Mouse (Mus musculus) kidney, embryonic 14.5 days (tissue): ENCODE measurements around the gene Prdx6. TPM values are rescaled to one million over a fixed set of nuclear protein-coding genes. Genes with fewer than 3 reads are reported as not detected.

Experiments used
- ATAC-seq: fragments of 200-750 bp; cut with Nextera tagmentation; 2 replicates; pipeline ENCODE4 v1.8.0; 2017; ENCODE audit warnings: moderate number of reproducible peaks, mild to moderate bottlenecking, moderate TSS enrichment, moderate library complexity; ENCODE audit not compliant: low FRiP score, low TSS enrichment
- H3K27ac ChIP-seq: fragments of 300-500 bp; sonication (generic); 2 replicates; pipeline ENCODE4 v1.5.1; 2014; ENCODE audit warnings: low read depth, mild to moderate bottlenecking, low read length, moderate library complexity, mixed read lengths
- H3K27me3 ChIP-seq: fragments of 300-500 bp; sonication (generic); 2 replicates; pipeline ENCODE4 v1.6.1; 2014; ENCODE audit warnings: mild to moderate bottlenecking, low read length; ENCODE audit not compliant: control insufficient read depth, insufficient read depth
- H3K36me3 ChIP-seq: fragments of 300-500 bp; sonication (generic); 2 replicates; pipeline ENCODE4 v1.6.1; 2014; ENCODE audit warnings: low read length, mixed read lengths; ENCODE audit not compliant: control insufficient read depth, insufficient read depth
- H3K4me1 ChIP-seq: fragments of 300-500 bp; sonication (generic); 2 replicates; pipeline ENCODE4 v1.6.1; 2014; ENCODE audit warnings: low read length, mixed read lengths; ENCODE audit not compliant: control insufficient read depth, insufficient read depth
- H3K4me2 ChIP-seq: fragments of 300-500 bp; sonication (generic); replicated peaks from 2 replicates; pipeline ENCODE4 v1.6.1; 2014; ENCODE audit warnings: low read depth, mild to moderate bottlenecking, low read length
- H3K4me3 ChIP-seq: fragments of 300-500 bp; sonication (generic); 2 replicates; pipeline ENCODE4 v1.5.1; 2014; ENCODE audit warnings: mild to moderate bottlenecking, low read length
- H3K9ac ChIP-seq: fragments of 300-500 bp; sonication (generic); 2 replicates; pipeline ENCODE4 v1.6.1; 2014; ENCODE audit warnings: low read depth, mild to moderate bottlenecking, low read length, moderate library complexity
- H3K9me3 ChIP-seq: fragments of 300-500 bp; sonication (generic); 2 replicates; pipeline ENCODE4 v1.6.1; 2016; ENCODE audit warnings: low read length; ENCODE audit not compliant: control insufficient read depth
- WGBS: fragments of 180-500 bp; shearing (Covaris S2); extraction: QIAGEN DNeasy Blood & Tissue Kit; methylation state at CpG from one replicate; pipeline ENCODE4 v1.1.7; 2014; 5-methylcytosine and 5-hydroxymethylcytosine counted together
- polyA plus RNA-seq: library from polyadenylated mRNA; unstranded; fragments of >200 nt; fragmentation: Nextera tagmentation; extraction: Ambion mirVana; gene quantifications from 2 replicates; pipeline ENCODE4 v1.2.1, GENCODE M21; 2014

Prdx6 gene
- polyA plus RNA-seq, 1 experiment from 2014 or later = 601 TPM

DNA sequence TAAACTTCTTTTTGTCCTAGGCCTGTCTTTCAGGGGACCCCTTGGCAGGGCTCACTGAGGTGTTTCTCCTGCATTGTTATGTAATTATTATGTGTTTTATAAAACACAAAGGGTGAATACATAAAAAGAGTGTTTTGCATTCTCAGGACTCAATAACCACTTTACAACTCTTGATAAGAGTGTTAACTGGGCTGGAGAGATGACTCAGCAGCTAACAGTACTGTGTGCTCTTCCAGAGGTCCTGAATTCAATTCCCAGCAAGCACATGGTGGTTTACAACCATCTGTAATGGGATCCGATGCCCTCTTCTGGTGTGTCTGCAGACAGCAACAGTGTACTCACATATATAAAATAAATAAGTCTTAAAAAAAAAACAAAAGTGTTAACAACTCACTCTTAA is 3.3 kb upstream of the Prdx6 start:
- no peaks in the 10 kb centered on the region for H3K36me3 ChIP-seq
- H3K4me3 ChIP-seq = no peak overlapping the region
- H3K4me2 ChIP-seq = no peak overlapping the region
- H3K9me3 ChIP-seq = no peaks in the 10 kb centered on the region
- H3K27ac ChIP-seq = no peak overlapping the region
- ATAC-seq = no peak
- H3K4me1 ChIP-seq = peaks cover 2% of the 10 kb centered on the region; the same call in 1 of the 2 replicates
- H3K27me3 ChIP-seq = no peaks in the 10 kb centered on the region
- H3K9ac ChIP-seq = no peak overlapping the region
- WGBS = 76% methylated on average over 1 of the region's 1 CpGs

DNA sequence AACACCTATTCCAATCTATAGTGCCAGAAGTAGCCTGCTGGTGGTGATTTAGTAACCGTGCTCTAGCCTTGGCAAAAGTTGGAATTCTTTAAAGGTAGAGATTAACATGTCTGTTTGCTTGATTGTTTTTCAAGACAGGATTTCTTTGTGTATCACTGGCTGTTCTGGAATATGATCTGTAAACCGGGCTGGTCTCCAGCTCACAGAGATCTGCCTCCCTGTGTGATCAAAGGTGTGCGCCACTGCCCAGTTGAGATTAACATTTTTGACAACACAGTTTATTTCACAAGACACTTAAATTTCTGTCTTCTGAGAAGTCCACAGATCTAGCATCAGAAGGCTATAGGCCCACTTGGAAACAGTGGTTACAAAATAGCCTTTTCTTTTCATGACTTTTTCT is 1.9 kb upstream of the Prdx6 start:
- WGBS = 81% methylated on average over 3 of the region's 3 CpGs
- Histone ChIP-seq H3K9me3 (no peaks in the 10 kb centered on the region), H3K4me2 (no peak overlapping the region), H3K4me3 (no peak overlapping the region), H3K36me3 (no peaks in the 10 kb centered on the region), H3K27ac (no peak overlapping the region), H3K4me1 (peaks cover 15% of the 10 kb centered on the region; the same call in 1 of the 2 replicates), H3K9ac (no peak overlapping the region), H3K27me3 (no peaks in the 10 kb centered on the region)
- ATAC-seq = no peak

DNA sequence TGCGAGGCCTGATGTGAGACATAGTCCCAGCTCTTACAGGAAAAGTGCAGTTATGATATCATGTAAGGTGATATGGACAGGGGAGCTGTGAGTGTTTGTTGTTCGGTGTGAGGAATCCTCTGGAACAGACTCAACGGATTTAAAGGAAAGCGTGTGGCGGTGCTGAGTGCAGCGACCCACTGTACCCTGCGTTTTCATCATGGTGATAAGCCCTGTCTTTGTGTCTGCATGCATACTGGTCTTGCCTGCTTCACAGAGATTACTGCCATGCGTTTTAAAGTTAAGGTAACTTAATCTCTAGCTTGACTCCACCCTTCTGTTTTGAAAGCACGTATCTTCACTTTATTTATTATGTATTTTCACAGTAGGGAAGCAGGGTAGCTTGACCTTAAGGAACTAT is 1.3 kb upstream of the Prdx6 start:
- no peak overlapping the region for H3K4me2 ChIP-seq
- H3K27me3 ChIP-seq = no peaks in the 10 kb centered on the region
- no peak for ATAC-seq
- WGBS = 77% methylated on average over 9 of the region's 9 CpGs
- H3K9ac ChIP-seq = no peak overlapping the region
- H3K9me3 ChIP-seq = no peaks in the 10 kb centered on the region
- H3K4me3 ChIP-seq = no peak overlapping the region
- no peaks in the 10 kb centered on the region for H3K36me3 ChIP-seq
- peaks cover 15% of the 10 kb centered on the region; the same call in 1 of the 2 replicates for H3K4me1 ChIP-seq
- no peak overlapping the region for H3K27ac ChIP-seq

DNA sequence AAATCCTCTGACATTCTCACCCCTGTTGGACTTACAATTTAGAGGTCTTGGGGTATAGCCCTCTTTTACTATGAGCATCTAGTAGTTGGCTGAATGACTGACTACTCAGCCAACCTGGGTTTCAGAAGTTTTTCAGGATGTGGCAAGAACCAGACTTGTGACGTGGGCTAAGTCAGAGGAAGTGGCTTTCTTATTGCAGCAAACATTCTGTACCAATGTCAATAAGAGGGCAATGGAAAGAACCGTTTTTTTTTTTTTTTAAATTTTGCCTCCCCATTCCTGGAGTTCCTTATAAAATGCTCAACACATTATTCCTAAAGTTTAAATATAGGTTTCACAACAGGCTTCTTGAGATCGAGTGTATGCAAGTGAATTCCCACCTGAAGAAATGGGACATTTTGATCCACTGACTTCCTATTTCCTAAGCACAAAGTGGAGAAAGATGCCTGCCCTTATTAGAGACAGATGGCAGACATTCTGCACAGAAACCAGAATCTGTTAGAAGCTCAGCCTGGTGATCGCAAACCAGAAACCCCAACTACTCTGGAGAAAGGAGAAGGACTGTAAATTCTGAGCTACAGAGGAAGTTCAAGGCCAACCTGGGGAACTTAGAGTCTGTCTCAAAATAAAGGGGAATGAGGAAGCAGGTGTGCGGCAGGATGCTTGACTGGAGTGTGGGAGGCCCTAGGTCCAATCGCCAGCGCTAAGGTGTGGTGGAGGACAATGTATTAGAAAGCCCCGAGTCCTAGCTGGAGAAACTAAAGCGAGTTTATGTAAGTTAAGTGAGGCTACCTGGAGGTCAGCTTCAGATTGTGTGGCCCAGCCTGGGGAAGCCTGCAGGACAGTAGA is 622 bp upstream of the Prdx6 start:
- peaks cover 6% of the 10 kb centered on the region; the same call in 1 of the 2 replicates for H3K36me3 ChIP-seq
- peak overlapping the region; percentile 82 for H3K4me2 ChIP-seq
- no peaks in the 10 kb centered on the region for H3K27me3 ChIP-seq
- H3K9me3 ChIP-seq = no peaks in the 10 kb centered on the region
- no peak for ATAC-seq
- 71% methylated on average over 9 of the region's 9 CpGs for WGBS
- H3K9ac ChIP-seq = no peak overlapping the region
- H3K4me1 ChIP-seq = peaks cover 15% of the 10 kb centered on the region; the same call in 1 of the 2 replicates
- H3K27ac ChIP-seq = no peak overlapping the region
- peak overlapping the region; percentile 94 for H3K4me3 ChIP-seq

DNA sequence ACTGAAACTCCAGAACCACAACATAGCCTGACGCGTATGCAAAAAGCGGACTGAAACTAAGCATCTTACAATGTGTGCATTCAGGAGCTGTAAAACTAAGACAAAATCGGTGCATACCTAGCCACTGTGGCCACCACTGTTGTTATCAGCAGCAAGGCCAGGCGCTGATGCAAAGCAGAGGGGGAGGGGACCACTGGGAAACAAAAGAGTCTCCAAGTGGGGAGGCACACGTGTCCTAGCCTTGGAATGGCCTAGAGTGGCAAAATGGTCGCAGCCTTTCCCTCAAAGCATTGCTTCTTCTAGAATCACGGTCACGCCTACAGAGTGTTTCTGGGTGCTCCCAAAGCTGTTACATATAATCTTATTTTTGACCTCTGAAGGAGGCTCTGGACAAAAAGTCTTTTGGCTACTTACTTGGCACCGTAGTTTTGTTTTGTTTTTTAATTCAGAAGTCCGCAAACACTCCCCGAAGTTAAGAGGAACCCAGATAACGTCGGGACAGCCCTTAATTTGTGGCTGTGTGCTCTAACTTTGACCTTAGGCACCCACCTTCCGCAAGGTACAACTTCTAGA is 902 bp downstream of the Prdx6 start:
- peak overlapping the region; percentile 82 for H3K4me2 ChIP-seq
- peak overlapping the region; percentile 94 for H3K4me3 ChIP-seq
- peak overlapping the region; percentile 91 for H3K9ac ChIP-seq
- peaks cover 15% of the 10 kb centered on the region; the same call in 1 of the 2 replicates for H3K4me1 ChIP-seq
- WGBS = 1% methylated on average over 15 of the region's 15 CpGs
- no peaks in the 10 kb centered on the region for H3K27me3 ChIP-seq
- H3K36me3 ChIP-seq = peaks cover 20% of the 10 kb centered on the region
- no peaks in the 10 kb centered on the region for H3K9me3 ChIP-seq
- peak overlapping the region; percentile 42; the same call in 1 of the 2 replicates for H3K27ac ChIP-seq
- ATAC-seq = peak; percentile 60

DNA sequence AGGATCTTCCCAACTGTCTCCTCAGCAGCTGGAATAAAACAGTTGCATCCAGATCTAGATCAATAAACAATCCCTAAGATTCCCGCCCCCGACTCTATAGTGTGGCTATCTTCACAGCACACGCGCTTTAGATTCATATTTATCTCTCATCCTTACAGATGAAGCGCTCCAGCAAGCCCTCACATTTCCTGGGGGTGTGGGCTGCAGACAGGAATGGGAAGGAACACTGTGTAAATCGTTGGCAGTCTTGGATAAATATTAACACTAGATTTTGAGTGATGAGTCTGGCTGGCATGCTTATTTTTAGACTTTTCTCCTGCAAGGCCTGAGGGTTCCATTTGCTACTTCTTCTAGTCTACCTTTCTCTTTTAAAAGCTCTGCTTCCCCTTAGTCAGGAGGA is 1.6 kb downstream of the Prdx6 start:
- H3K27ac ChIP-seq = no peak overlapping the region

DNA sequence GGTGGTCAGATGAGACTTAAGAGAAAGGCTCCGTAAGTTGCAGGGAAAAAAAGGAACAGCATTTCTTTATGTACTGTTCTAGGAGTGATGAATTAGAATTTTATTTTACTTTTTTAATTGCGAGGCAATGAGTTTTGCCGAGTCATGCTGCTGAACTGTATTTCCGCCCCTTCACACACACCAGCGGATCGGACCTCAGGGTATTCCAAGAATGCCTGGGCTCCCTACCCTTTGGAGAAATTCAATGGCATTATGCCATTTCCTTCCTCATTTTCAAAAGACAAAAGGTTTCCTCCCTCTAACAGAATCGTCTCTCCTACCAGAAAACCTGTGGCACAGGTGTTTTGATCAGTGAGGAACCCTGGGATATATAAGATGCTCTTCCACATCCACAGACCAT is 2.3 kb downstream of the Prdx6 start:
- H3K4me2 ChIP-seq = peak overlapping the region; percentile 82
- 56% methylated on average over 7 of the region's 7 CpGs for WGBS
- no peak for ATAC-seq
- peaks cover 15% of the 10 kb centered on the region; the same call in 1 of the 2 replicates for H3K4me1 ChIP-seq
- peak overlapping the region; percentile 91; the same call in 1 of the 2 replicates for H3K9ac ChIP-seq
- H3K27ac ChIP-seq = no peak overlapping the region
- H3K4me3 ChIP-seq = peak overlapping the region; percentile 94
- H3K9me3 ChIP-seq = no peaks in the 10 kb centered on the region
- H3K27me3 ChIP-seq = no peaks in the 10 kb centered on the region
- peaks cover 34% of the 10 kb centered on the region for H3K36me3 ChIP-seq

More for the DNA sequence above, 1.6 kb downstream of the Prdx6 start:
- H3K9ac ChIP-seq = peak overlapping the region; percentile 91; the same call in 1 of the 2 replicates
- H3K36me3 ChIP-seq = peaks cover 27% of the 10 kb centered on the region
- no peaks in the 10 kb centered on the region for H3K9me3 ChIP-seq
- no peak for ATAC-seq
- peak overlapping the region; percentile 94 for H3K4me3 ChIP-seq
- H3K4me1 ChIP-seq = peaks cover 15% of the 10 kb centered on the region; the same call in 1 of the 2 replicates
- H3K4me2 ChIP-seq = peak overlapping the region; percentile 82
- WGBS = 28% methylated on average over 6 of the region's 6 CpGs
- no peaks in the 10 kb centered on the region for H3K27me3 ChIP-seq

DNA sequence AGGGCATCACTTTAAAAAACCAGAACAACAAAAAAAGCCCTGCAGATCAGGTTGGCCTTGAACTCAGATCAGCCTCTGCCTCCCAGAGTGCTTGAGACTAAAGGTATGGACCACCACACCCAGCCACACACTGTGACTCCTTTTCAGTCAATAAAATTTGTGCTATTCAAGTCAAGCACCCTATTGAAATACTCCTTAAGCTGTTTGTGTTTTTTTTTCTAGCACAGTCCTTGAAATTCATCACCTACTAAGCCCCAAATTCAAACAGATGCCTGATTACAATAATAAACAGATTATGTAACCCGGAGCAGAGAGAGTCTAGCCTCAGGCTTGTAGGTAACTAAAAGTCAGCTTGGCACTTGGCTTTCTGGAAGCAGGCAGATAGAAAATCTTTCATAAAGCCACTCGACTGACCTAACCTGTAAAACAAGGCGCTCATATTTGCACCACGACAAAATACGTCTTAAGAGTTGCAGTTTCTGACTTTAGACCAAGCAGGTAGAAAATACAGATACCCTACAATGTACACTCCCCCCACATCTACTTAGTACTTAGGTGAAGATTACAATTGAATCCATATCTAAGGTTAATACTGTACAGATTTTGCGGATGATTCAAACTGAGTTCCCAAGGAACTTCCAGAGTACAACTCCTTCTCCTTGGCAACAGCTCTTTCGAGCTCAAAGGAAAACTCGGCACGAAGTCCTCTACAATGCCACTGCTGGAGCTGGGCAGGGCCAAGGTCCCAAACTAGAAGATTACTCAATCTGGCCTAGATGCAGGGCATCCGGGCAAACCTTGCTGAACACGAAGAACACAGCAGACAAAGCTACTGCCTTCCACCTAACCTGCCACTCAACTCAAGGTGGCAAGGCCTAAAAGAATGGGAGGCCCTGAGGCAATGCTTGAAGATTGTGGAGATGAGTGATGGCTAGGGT is 3.1 kb downstream of the Prdx6 start:
- H3K36me3 ChIP-seq = peaks cover 40% of the 10 kb centered on the region
- no peak overlapping the region for H3K9ac ChIP-seq
- peaks cover 15% of the 10 kb centered on the region; the same call in 1 of the 2 replicates for H3K4me1 ChIP-seq
- H3K4me3 ChIP-seq = peak overlapping the region; percentile 6; the same call in 1 of the 2 replicates
- 79% methylated on average over 11 of the region's 11 CpGs for WGBS
- ATAC-seq = no peak
- no peaks in the 10 kb centered on the region for H3K9me3 ChIP-seq
- no peak overlapping the region for H3K27ac ChIP-seq
- peak overlapping the region; percentile 82 for H3K4me2 ChIP-seq
- no peaks in the 10 kb centered on the region for H3K27me3 ChIP-seq
